Mouse (Mus musculus) G1E (cell line): ENCODE results near the gene Parva.

Source experiments
- CTCF ChIP-seq: IDR thresholded peaks from 2 replicates; pipeline ENCODE4 v1.5.1; 2012; ENCODE audit warnings: low read depth, low read length, inconsistent platforms, mixed read lengths
- GATA1 ChIP-seq: IDR thresholded peaks from 2 replicates; pipeline ENCODE4 v1.6.1; 2012; ENCODE audit warnings: borderline replicate concordance, low read length, inconsistent platforms, mixed read lengths
- GATA2 ChIP-seq: IDR thresholded peaks from 2 replicates; pipeline ENCODE4 v1.6.1; 2012; ENCODE audit warnings: low read depth, low read length, inconsistent platforms, borderline replicate concordance
- POLR2AphosphoS5 ChIP-seq: IDR thresholded peaks from 2 replicates; pipeline ENCODE4 v1.6.1; 2012; ENCODE audit warnings: low read depth, low read length, inconsistent platforms; ENCODE audit not compliant: insufficient replicate concordance

GRCm38 (mm10) chr7:112512257-112512656, 85.0 kb downstream of the Parva start:
- no peak for TF ChIP-seq GATA1
- no peak for TF ChIP-seq POLR2AphosphoS5
- no peak for TF ChIP-seq CTCF
- TF ChIP-seq GATA2: no peak
